Mouse (Mus musculus): Measurements from ENCODE around the gene Gpc3.

DNA sequence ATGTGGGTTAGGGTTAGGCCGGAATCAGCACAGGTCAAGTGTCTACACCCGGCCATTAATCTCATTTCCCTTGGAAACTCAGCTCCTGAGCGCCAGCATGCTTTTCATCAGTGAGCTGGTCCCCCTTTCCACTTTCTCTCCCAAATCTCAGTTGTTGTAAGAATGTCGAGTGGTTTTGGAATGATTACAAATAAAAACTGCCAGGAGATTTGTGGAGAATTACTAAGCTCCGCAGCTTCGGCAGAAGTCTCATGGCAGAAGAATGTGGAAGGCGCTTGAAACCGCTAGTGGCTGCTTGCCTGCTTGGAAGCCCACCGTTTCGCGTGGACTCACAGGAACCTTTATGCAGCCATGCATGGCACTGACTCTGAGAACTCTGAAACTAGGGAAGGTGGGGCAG, 351.8 kb downstream of the Gpc3 start:
- TF ChIP-seq CTCF (IDR thresholded peaks at IDR 0.05; ENCODE audit: borderline replicate concordance, insufficient read depth, low read depth, low read length) (no peak), POLR2A (IDR thresholded peaks at IDR 0.05; ENCODE audit: borderline replicate concordance, insufficient read depth, low read length) (no peak)

All from cerebellum, adult 2 months (tissue).